Mouse (Mus musculus): ENCODE measurements around the gene N6amt1.
A peak's percentile ranks its signal among the peaks of the same experiment; 100 is the strongest.

The N6amt1 gene

GRCm38 (mm10) chr16:87387444-87387977 is 33.5 kb downstream of the N6amt1 start:
- DNase-seq: no peak

- peak; percentile 93 for DNase-seq
Observed at GRCm38 (mm10) chr16:87393813-87394548, 40.0 kb downstream of the N6amt1 start.

- peak; percentile 82 for DNase-seq
Observed at GRCm38 (mm10) chr16:87405001-87405400, 51.0 kb downstream of the N6amt1 start.
